Mouse (Mus musculus) CD4-positive, CD25-positive, alpha-beta regulatory T cell, adult 9 weeks (primary cell): ENCODE results near the gene Rmnd1. TPM values are rescaled to one million over a fixed set of nuclear protein-coding genes. Genes with fewer than 3 reads are reported as not detected.

Experiments
- polyA plus RNA-seq: library from polyadenylated mRNA; unstranded; fragments of 100-300 nt; shearing (Covaris generic); gene quantifications from one replicate; pipeline ENCODE4 v1.2.1, GENCODE M21; 2017

Gene Rmnd1
- polyA plus RNA-seq: 68.0 TPM

DNA sequence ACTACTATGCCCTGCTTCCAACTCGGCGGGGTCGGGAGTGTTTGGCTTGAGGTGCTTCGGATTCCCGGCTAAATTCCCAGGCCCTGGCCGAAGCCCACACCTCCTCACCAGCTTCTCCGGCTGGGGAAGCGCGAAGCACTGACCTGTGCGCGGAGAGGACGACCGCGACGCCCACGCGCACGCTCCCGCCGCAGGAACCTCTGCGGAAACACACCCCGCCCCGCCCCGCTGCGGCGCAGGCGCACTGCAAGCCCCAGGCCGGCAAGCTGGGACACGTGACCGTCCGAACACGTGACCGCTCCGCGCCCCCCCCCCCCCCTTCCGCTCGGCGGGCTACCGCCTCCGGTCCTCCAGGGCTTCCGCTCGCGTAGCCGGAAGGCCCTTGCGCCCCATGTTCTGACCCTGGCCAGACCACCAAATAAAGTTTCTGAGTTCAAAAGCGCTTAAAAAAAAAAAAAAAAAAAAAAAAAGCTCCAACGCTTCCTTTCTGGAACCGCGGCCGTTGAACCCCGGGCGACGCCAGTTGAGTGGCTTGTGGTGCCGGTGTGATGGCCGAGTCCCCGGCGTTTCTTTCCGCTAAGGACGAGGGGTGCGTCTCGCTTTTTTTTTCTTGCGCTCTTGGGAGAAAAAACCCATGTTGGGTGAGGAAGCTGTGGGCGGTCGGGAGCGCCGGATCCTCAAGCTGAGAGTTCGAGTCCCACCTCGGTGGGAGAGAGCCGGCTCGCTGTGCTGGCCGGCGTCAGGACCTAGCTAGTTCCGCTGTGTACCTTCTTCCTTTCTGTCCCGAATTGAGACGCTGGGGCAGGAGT is at the start of gene Rmnd1, which contains the start of gene Armt1:
Gene Rmnd1, minus strand, starts transcription at position 266 of the 809 bp plus-strand sequence.
Gene Armt1, plus strand, starts transcription at position 345 of the 809 bp plus-strand sequence.

DNA sequence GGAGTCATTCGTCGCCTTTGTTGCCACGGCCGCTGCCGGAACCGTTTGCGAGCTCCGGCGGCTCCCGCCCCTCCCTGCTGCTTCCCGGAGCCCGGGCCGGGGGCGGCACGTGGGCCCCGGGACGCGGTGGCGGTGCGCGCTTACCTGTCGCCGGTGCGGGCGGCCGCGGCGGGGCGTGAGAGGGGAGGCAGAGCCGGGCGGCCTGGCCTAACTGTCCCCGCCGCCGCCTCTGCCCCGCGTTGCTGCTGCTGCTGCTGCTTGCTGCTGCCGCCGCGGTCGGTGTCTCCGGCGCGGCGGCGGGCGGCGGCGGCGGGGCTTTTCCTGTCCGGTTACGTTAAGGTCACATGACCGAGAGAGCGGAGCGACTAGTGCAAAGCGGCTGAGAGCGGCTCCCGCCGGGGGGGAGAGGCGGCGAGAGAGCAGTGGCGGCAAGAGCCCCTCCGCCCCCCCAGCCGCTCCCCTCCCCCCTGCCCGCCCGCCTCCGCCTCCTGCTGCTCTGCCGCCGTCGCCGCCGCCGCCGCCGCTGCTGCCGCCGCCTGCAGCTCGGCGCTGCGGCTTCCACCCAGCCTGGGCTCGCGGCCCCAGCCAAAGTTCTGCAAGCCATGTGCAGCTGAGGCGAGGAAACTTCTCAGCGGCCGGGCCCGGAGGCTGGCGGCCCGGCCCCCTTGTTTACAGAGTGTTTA is 44.3 kb downstream of the Rmnd1 start, which contains the start of gene Zbtb2:
Gene Zbtb2, minus strand, starts transcription at position 408 of the 683 bp plus-strand sequence.

Other genes starting within 250 kb of the Rmnd1 start
- 10.1 TPM for gene Akap12, start 166.0 kb downstream of the Rmnd1 start, polyA plus RNA-seq
- gene Zbtb2, start 44.3 kb downstream of the Rmnd1 start, polyA plus RNA-seq: 12.2 TPM
- gene Armt1, start 79 bp upstream of the Rmnd1 start, polyA plus RNA-seq: 31.1 TPM
- 0.25 TPM for gene Ccdc170, start 50.1 kb upstream of the Rmnd1 start, polyA plus RNA-seq
- 3.3 TPM for gene Esr1, start 179.2 kb upstream of the Rmnd1 start, polyA plus RNA-seq